Mouse (Mus musculus) WW6 (cell line): ENCODE data around the gene Tcstv1.
"Not testable (repeated sequence)": the region's sequence is repeated elsewhere in the genome, so short reads cannot be mapped to it uniquely, and the experiment has no call there.

ENCODE experiments used
- DNase-seq: peaks from one replicate; pipeline ENCODE4 v3.0.0-alpha.2; 2013; ENCODE audit warnings: low read depth, low spot score

The Tcstv1 gene

DNA sequence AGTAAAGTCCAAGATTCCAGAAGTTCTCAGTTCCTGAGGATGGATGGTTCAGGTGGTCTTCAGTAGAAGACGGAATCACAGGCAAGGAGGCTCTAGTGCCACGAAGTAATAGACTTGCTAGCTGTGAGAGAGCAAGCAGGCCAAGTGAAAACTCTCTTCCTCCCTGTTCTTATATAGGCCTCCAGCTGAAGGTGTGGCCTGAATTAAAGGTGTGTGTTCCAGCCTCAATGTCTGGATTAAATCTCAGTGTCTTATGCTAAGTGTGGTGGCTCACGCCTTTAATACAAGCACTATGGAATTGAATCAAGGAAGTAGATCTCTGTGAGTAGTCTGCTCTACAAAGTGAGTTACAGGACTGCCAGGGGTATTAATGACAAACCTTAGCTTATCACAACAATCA lies at the start of gene Tcstv1:
TSS of gene Tcstv1 (minus strand) at position 101 of the 400 bp plus-strand sequence.
- not testable (repeated sequence) for DNase-seq

DNA sequence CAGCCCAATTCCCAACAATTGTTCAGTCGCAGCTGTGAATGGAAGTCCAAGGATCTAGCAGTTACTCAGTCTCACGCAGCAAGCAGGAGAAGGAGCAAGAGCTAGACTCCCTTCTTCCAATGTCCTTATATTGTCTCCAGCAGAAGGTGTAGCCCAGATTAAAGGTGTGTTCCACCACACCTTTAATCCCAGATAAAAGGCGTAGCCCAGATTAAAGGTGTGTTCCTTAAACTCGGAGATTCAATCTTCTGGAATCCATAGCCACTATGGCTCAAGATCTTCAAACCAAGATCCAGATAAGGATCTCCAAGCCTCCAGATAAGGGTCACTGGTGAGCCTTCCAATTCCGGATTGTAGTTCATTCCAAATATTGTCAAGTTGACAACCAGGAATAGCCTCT lies 34.6 kb upstream of the Tcstv1 start, which contains the start of gene Gm21761:
TSS of gene Gm21761 (minus strand) at position 101 of the 400 bp plus-strand sequence.
- DNase-seq = not testable (repeated sequence)

DNA sequence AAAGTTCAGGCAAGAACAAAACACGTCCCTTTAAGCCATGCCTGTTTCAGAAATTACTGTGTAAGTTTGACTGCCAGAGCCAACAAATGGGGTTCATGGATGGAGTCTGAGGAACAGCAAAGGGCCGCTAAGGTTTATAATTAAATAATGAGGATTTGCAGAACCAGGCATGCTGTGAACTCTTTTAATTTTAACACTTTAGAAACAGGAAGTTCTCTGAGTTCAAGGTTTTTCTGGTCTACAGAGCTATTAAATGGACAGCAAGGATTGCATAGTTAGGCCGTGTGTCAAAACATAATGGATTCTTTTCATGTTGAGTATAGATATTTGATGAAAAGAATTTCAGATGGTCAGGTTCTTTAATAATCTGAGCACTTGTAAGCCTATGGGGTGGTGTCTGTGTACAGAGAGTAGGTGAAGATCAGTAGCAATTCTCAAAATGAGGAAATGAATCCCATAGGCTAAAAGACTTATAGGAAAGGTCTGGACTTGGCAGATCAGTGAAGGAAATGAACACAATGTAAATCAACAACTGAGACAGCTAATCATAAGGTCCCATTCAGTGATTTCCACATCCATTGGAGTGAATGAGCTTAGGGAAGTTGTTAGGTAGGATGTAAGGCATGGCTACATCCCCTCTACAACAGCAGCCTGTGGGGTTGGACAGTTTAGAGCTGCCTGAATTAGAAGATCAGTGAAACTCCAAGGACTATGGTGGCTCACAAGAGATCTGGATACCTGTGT lies 30.2 kb upstream of the Tcstv1 start:
- DNase-seq = not testable (repeated sequence)

DNA sequence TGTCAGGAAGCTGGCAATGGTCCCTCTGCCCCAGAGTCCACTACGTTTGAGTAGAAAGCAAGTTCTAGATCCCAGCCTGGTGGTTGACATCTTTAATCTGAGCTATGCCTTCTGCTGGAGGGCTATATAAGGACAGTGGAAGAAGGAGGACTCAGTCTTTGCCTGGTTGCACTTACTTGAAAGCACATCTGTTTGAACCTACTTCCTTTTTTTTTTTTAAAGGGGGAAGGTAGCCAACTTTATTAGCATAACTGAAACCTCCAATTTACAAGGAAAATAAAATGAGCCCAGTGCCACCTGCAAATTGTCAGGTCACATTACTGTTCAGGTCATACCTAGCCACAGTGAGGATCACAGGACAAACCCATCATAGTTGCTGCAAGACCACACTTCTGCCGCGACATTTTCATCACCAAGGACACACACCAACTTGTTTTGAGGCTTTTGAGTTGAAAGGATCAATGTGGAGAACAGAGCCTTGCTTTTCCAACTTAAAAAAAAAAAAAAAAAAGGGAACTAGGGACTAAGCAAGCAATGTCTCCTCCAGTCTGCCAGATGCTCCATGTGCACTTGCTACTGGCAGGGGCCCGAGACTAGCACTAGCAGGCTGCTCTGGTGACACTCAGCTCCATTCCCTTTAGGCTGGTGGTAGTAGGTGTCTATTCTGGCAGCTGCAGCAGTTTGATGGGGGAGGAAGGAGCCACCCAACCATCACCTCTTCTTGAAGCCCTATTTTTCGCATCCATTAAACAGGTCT lies 22.6 kb upstream of the Tcstv1 start:
- not testable (repeated sequence) for DNase-seq

DNA sequence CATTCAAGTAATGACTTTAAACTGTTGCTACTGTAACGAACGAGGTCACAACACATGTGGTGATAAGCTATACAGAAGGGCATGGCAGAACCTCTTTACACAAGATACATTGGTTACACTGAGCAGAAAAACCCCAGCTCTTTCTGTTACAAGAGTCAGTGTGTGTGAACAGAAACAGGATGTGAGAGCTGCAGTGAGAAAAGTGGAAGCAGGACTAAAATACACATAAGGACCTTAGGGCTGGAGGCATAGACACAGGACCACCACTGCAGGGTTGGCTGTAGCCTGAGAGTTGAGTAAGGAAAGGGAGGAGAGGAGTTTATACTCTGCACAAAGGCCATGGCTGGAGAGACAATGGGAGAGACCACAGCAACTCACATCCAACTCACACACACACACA lies 21.9 kb upstream of the Tcstv1 start:
- DNase-seq = not testable (repeated sequence)

DNA sequence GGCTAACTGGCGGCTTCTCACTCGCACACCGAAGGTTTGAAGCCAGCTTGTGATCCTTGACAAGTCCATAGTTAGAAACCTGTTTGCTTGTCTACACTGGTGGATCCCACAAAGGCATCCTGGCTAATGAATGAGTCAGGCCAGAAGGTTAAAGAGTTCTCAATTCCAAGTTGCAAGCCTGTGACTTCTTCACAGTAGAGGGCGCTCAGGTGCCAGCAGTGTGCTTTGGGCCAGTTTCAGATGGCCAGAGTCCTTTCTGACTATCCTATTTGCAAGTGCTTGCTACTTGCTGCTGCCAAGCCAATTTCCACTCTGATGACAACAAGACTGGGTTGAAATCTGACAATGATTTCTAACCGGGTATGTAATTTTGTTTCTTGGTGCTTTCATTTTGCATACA lies 4.0 kb upstream of the Tcstv1 start:
- DNase-seq = not testable (repeated sequence)

DNA sequence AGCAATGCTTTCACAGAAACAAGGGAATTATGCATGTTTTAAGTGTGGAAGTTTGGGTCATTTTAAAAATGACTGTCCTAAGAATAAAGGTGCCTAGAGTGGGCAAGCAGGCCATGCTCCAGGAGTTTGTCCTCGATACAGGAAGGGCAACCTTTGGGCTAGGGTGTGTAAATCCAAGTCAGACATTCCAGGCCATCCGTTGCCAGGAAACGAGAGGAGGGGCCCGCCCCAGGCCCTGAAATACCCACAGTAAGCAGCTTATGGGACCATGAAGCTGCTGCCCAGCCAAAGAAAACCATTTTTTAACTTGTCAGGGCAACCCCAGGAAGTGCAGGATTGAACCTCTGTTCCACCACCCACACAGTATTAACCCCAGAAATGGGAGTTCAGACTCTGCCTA lies 7.7 kb downstream of the Tcstv1 start:
- DNase-seq = not testable (repeated sequence)

DNA sequence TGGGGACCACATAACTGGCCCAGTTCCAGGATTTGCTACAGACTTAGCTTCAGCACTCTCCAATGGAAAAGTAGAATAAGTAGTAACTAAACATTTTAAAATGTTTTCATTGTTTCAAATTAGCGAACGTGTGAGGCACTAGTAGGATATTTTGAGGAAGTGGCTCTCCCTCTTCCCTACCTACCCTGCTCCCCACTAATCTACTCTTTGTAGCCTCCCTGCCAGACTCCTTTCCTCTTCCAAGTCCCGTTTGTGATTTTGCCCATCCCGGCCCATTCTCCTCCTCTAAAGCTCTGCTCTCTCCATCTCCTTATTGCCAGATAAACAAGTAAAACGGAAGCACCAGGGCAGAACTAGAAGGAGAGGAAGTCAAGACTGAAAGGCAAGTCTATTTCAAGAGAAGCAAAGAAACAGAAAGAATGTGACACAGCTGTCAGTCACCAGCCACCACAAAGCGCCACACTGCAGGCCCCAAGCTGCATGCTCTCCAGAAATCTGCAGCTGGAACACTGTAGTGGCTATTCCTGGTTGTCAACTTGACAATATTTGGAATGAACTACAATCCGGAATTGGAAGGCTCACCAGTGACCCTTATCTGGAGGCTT lies 30.1 kb downstream of the Tcstv1 start:
- DNase-seq = not testable (repeated sequence)

DNA sequence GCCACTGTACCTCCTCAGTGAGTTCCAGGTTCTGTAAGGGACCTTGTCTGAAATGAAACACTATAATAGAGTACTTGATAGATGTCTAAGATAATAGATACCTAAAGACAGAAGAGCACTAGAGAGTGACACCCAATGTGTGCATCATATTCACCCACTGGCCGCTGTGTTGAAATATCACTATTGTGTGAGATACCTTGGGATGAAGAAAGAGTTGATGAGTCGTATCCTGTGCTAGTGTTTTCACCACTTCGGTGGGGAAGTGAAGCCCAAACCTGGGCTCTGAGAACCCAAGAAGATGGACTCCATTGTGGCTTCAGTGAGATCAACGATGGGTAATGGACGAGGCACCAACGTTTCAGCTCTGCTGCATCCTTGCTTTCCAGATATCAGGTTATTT lies 32.2 kb downstream of the Tcstv1 start:
- DNase-seq = not testable (repeated sequence)
